Mouse (Mus musculus) brain, embryonic 14.5 days (tissue): ENCODE data around the gene Amigo2. TPM values are rescaled to one million over a fixed set of nuclear protein-coding genes. Genes with fewer than 3 reads are reported as not detected.
"Not testable (repeated sequence)": the region's sequence is repeated elsewhere in the genome, so short reads cannot be mapped to it uniquely, and the experiment has no call there.

Experiments used
- DNase-seq: peaks from one replicate; pipeline ENCODE4 v3.0.0-alpha.2; 2011; ENCODE audit warnings: low read depth
- CTCF ChIP-seq: fragments of 200-500 bp; IDR thresholded peaks from 2 replicates; pipeline ENCODE4 v1.5.1; 2012; ENCODE audit warnings: inconsistent platforms, mild to moderate bottlenecking, moderate library complexity, borderline replicate concordance; ENCODE audit not compliant: insufficient read depth, insufficient read length; ENCODE audit errors: extremely low read depth
- POLR2A ChIP-seq: fragments of 200-500 bp; IDR thresholded peaks from 2 replicates; pipeline ENCODE4 v1.6.1; 2012; ENCODE audit warnings: mild to moderate bottlenecking, inconsistent platforms, borderline replicate concordance; ENCODE audit not compliant: poor library complexity, insufficient read depth, insufficient read length, severe bottlenecking; ENCODE audit errors: extremely low read depth
- polyA plus RNA-seq: library from polyadenylated mRNA; depleted of rRNA; stranded (reverse); fragments of >200 nt; gene quantifications from 2 replicates; pipeline ENCODE4 v1.2.3, GENCODE M21; 2012

Gene Amigo2
- polyA plus RNA-seq, 1 experiment: 6.3 TPM

DNA sequence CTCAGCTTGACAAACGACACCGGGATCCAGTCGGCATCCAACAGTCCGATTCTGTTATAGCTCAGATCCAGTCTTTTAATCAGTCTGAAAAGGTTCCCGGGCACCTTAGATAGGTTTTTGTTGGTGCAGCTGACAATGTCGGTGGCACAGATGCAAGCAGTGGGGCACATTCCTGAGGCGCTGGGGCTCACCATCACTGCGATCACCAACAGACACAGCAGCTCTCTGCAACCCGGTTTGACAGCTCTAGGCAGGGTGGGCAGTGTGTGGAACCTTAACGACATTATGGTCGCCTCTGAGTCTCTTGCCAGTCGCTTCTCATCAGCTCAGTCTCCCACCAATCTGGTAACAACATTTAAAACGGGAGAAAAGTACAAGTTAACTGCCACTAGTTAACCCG, 831 bp downstream of the Amigo2 start:
- TF ChIP-seq CTCF: no peak
- no peak for TF ChIP-seq POLR2A
- no peak for DNase-seq

DNA sequence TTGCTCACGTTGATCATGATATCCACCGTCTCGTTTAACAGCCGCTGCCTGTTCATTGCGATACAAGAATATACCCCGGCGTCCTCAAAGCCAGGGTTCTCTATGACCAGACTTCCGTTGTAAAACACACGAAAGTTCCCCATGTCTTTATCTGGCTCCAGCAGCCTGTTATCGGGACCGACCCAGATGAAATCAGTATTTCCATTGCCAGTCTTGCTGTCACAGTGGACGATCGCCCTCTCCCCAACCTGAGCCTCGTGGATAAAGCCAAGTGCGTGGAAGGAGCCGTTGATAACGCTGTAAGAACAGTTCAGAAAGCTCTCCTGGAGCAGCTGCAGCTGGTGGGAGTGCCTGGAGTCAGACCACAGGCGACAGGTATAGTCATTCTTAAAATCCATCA, 1.7 kb downstream of the Amigo2 start:
- no peak for TF ChIP-seq POLR2A
- TF ChIP-seq CTCF: no peak
- no peak for DNase-seq

DNA sequence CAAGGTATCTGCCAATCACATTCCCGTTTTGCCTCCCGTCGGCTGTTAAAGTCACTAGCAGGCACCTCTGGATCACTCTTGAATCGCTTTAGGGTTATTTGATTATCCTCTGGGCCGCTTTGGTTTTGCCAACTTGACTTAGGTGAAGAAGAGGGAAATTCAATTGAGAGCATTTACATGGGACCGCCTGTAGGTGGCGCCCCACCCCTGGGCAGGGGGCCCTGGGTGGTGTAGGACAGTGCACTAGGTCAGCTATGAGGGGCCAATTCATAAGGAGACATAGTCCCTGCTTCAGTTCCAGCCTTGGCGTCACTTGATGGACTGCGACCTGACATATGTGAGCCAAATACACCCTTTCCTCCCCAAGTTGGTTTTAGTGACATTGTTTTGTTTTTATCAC, 10.1 kb downstream of the Amigo2 start:
- DNase-seq: no peak
- TF ChIP-seq CTCF: peak; percentile 62
- TF ChIP-seq POLR2A: no peak

DNA sequence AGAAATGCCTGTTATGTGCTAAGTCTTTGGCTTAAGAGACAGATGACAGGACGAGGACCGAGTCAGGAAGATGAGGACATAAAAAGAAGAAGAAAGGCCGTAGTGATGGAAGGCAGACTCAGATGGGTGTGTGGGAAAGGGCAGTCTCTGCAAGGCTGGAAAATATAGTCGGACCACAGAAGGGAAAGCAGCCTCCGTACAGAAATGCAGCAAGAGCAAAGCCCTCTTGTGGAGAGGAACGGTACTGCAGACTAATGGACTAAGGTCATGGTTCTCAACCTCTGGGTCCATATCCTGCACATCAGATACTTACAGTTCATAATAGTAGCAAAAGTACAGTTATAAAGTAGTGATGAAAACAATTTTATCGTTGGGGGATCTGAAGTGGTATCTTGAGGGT, 11.9 kb downstream of the Amigo2 start:
- DNase-seq: peak; percentile 57
- TF ChIP-seq POLR2A: no peak
- peak; percentile 84 for TF ChIP-seq CTCF

DNA sequence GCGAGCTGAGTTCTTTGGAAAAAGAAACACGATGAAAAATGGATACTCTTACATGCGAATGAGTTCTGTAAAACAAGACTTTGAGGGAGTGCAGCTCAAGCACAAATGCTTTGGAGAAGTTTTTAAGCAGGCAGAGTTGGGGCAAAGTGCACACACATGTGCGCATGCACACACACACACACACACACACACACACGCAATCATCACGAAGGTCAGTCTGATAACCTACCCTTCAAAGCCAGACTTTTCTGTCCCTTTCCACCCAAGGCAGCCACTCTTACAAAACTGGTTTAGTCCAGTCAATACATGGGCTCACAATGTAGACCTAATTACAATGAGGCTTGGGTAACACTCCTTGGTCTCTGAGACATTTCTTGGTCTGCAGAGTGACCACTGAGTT, 13.0 kb downstream of the Amigo2 start:
- no peak for DNase-seq
- no peak for TF ChIP-seq CTCF
- TF ChIP-seq POLR2A: no peak

DNA sequence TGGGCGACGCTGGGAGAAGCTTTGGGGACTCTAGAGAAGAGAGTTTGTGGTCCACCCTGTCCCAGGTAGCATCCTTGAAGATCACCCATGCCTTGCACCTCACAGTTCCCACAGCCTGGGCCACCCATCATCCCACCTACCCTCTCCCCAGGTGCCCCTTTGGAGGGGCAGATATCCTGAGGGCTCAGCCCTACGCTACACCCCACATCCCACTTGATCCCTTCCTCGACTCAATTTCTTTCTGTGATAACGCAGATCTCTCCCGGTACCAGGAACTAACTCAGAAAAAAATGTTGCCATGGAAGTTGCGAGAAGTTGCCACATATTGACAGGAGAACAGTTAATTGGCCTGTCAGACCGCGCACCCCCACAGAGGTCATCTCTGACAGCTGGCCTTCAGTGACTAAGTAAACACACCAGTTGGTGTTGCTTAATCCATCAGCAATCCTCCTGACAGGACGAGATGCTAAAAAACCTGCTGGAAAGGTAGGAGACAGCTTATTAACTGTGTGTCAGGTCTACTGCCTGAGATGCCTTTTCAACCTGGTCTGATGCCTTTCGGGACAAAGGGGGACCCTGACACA, 17.5 kb downstream of the Amigo2 start:
- peak; percentile 14 for DNase-seq

DNA sequence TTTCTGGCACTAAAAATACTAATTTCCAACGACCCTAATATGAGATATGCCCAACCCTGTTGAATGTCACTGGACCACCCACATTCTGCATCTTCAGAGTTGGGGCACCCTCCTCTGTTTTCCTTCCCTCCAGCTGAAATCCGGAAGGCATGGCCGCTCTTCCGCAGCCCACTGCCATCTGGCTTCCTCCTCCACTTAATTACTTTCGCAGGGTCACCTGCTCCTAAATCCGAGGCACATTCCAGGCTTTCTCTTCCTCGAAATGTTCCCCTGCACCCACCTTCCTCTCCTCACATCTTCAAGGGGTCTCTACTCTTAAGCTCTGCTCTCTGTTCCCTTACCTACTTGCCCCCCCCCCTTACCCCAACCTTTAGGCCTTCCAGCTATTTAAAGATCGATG, 23.1 kb downstream of the Amigo2 start:
- TF ChIP-seq POLR2A (no peak), CTCF (no peak)
- no peak for DNase-seq

More for the DNA sequence above, 17.5 kb downstream of the Amigo2 start:
- TF ChIP-seq CTCF (no peak), POLR2A (no peak)

DNA sequence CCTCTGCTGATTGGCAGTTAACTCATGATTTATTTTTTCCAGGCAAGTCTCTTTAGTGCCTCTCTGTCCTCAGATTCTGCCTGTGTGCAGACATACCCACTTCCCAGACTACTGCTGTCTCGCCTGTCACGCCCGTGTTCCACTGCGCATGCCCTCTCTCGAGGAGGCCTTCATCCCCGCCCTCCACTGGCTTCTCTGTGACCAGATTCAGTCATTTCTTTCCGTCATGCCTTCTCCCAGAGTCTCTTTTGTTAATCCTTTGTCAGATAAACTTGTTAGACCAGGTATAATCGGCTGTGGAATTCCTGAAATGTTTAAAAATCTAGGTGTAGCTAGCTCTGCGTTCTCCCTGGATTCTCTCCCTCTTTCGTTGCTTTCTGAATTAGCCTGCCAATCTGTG, 23.7 kb downstream of the Amigo2 start:
- no peak for DNase-seq
- TF ChIP-seq POLR2A (no peak), CTCF (no peak)

DNA sequence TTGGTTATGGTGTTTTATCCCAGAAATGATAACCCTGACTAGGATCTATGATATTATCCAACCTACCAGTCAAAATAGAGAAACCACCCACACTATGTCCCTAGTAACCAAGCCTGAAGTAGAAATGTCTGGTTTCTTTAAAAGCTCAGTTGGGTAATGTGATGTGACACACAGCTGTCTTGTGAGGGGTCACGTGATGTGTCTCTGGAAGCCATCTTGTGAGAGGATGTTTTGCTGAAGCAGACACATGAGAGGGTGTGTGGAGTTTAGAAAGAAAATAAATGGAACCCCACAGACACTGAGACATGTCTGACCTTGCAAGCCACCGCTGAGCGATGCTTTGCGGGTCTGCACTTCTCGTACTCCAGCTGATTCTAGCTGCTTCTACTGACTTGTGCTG, 30.2 kb downstream of the Amigo2 start:
- no peak for DNase-seq
- TF ChIP-seq POLR2A: no peak
- no peak for TF ChIP-seq CTCF

DNA sequence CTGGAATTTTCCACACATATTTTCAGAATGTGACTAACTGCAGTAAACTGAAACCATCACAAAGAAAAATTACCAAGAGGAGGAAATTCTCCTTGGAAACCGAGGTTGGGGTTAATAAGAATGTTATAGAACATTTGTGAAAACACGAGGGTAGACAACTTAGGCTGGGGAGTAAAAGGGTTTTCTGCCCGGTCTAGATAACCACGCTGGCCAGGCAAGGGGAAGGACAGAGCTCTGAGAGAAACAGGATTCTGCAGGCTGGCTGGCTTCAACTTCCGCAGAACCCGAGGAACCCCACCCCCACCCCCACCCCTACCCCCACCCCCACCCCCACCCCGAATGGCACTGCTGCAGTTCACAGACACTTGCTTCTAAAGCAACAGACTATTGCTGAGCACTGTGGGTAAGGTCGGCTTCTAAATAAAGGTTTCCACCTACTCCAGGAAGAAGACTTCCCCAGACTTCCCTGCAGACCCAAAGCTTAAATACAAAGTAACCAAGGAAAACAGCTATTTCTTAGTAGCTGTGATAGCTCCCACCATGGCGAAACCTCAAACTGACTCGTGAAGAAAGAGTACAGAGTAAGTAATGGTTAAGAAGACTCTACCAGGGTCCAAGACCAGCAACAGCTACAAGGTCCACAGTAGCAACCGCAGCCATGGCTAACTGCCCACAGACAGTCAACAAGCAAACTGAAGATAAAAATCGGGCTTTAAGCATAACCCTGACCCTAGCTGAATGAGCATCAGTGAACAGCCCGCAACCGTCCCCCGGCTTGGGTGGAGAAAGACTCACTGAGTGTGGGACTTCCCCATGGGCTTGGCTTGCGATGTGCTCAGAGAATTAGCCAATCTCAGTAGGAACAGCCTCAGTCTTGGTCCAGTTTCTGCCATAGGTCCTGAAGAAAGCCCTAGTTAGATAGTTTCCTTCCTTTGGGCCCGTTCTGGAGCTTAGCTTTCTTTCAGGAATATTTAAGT, 34.3 kb downstream of the Amigo2 start:
- TF ChIP-seq CTCF (no peak), POLR2A (no peak)
- no peak for DNase-seq

DNA sequence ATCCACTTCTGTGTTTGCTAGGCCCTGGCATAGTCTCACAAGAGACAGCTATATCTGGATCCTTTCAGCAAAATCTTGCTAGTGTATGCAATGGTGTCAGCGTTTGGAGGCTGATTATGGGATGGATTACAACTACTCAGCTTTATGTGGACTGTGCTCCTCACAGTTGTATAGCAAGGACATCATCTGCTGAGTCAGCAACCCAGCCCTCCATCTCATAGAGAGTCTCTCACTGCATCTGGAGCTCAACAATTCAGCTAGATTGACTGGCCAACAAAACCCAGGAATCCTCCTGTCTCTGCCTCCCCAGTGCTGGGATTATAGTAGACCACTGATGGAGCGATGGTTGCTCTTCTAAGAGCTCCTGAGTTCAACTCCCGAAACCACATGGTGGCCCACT, 37.3 kb downstream of the Amigo2 start:
- DNase-seq: not testable (repeated sequence)

DNA sequence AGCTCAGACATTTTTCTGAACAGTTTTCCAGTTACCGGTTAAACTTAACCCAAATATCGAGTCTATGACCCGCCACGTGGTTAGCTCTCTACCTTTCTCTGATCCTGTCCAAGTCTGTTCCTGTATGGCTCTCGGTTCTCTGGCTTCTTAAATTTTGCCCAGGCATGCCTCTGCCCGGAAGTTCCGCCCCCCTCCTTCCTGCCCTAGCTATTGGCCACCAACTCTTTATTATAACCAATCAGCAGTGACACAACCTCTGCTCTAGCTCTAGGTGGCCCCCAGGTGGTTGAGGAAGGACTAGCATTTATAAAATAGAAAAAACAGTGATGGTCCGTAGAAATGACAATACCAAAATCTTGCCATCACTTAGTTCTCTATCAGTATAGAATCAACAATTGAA, 40.6 kb downstream of the Amigo2 start:
- no peak for DNase-seq
- TF ChIP-seq CTCF (no peak; the same call in 1 of the 2 replicates), POLR2A (no peak)

DNA sequence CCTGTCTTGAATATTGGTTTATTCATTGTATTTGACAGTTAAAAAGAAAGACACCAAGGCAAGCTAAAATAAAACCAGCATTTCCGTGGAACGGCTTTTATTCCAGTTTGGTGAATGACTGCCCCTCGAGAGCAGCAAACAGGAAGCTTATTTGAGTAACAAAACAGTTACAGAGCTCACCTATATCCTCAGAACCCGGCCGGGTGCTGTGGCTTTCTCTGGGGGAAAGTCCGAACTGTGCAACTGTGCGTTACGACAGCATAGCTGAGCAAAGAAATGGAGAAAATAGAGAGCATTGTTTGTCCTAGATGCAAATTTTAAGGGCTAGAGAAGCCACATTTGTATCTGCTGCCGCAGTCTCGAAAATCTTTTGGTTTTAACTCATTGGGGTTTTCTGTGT, 41.3 kb downstream of the Amigo2 start:
- TF ChIP-seq CTCF: no peak
- no peak for TF ChIP-seq POLR2A
- no peak for DNase-seq
